Mouse (Mus musculus) neural tube, embryonic 13.5 days (tissue): ENCODE measurements at regions not wholly inside any gene's neighbourhood (a gene's known extent, or its start where the extent isn't known, plus 50 kb on each side); places are given as distances from the start of the nearest gene placed in this dataset.

ENCODE experiments used
- ATAC-seq: fragments of 200-750 bp; cut with Nextera tagmentation; 2 replicates; pipeline ENCODE4 v1.8.0; 2017; ENCODE audit warnings: low read depth, mild to moderate bottlenecking, moderate TSS enrichment, moderate library complexity
- H3K27ac ChIP-seq: fragments of 300-500 bp; sonication (generic); replicated peaks from 2 replicates; pipeline ENCODE4 v1.5.1; 2015; ENCODE audit warnings: moderate library complexity, mild to moderate bottlenecking, inconsistent platforms
- H3K27me3 ChIP-seq: fragments of 300-500 bp; sonication (generic); 2 replicates; pipeline ENCODE4 v1.6.1; 2015; ENCODE audit warnings: mild to moderate bottlenecking, inconsistent platforms
- H3K36me3 ChIP-seq: fragments of 300-500 bp; sonication (generic); 2 replicates; pipeline ENCODE4 v1.6.1; 2015; ENCODE audit warnings: mild to moderate bottlenecking, inconsistent platforms
- H3K4me1 ChIP-seq: fragments of 300-500 bp; sonication (generic); replicated peaks from 2 replicates; pipeline ENCODE4 v1.6.1; 2015; ENCODE audit warnings: inconsistent platforms
- H3K4me2 ChIP-seq: fragments of 300-500 bp; sonication (generic); 2 replicates; pipeline ENCODE4 v1.6.1; 2015; ENCODE audit warnings: inconsistent platforms, mild to moderate bottlenecking, moderate library complexity
- H3K4me3 ChIP-seq: fragments of 300-500 bp; sonication (generic); 2 replicates; pipeline ENCODE4 v1.5.1; 2015; ENCODE audit warnings: mild to moderate bottlenecking, inconsistent platforms
- H3K9ac ChIP-seq: fragments of 300-500 bp; sonication (generic); 2 replicates; pipeline ENCODE4 v1.6.1; 2015; ENCODE audit warnings: moderate library complexity, mild to moderate bottlenecking, inconsistent platforms
- H3K9me3 ChIP-seq: fragments of 300-500 bp; sonication (generic); 2 replicates; pipeline ENCODE4 v1.6.1; 2016; ENCODE audit warnings: inconsistent platforms
- WGBS: fragments of 180-500 bp; shearing (Covaris S2); methylation state at CpG from one replicate; pipeline ENCODE4 v1.1.7; 2015; 5-methylcytosine and 5-hydroxymethylcytosine counted together

GRCm38 (mm10) chr12:28309226-28309625 lies 243.0 kb downstream of the Dcdc2c start:
- peak; percentile 36; the same call in 1 of the 2 replicates for ATAC-seq

GRCm38 (mm10) chr12:28302038-28302581 lies 250.1 kb downstream of the Dcdc2c start:
- H3K4me3 ChIP-seq: no peak overlapping the region
- H3K9me3 ChIP-seq: no peaks in the 10 kb centered on the region
- WGBS: 29% methylated on average over 2 of the region's 2 CpGs
- H3K36me3 ChIP-seq: no peaks in the 10 kb centered on the region
- H3K4me1 ChIP-seq: no peaks in the 10 kb centered on the region; the same call in 1 of the 2 replicates
- H3K9ac ChIP-seq: no peak overlapping the region
- no peaks in the 10 kb centered on the region for H3K27me3 ChIP-seq
- 0 out of 2 replicates have a peak overlapping the region, but pooled peaks have one; percentile 9 for H3K27ac ChIP-seq
- no peak for ATAC-seq
- H3K4me2 ChIP-seq: no peak overlapping the region

More at GRCm38 (mm10) chr12:28309226-28309625, 243.0 kb downstream of the Dcdc2c start:
- H3K27me3 ChIP-seq: no peaks in the 10 kb centered on the region
- H3K4me2 ChIP-seq: no peak overlapping the region
- H3K4me3 ChIP-seq: no peak overlapping the region
- peaks cover 5% of the 10 kb centered on the region; the same call in 1 of the 2 replicates for H3K4me1 ChIP-seq
- no peak overlapping the region; the same call in 1 of the 2 replicates for H3K27ac ChIP-seq
- 48% methylated on average over 5 of the region's 5 CpGs for WGBS
- no peaks in the 10 kb centered on the region for H3K36me3 ChIP-seq
- H3K9me3 ChIP-seq: no peaks in the 10 kb centered on the region
- no peak overlapping the region for H3K9ac ChIP-seq

GRCm38 (mm10) chr12:28288376-28288896 lies 263.8 kb downstream of the Dcdc2c start:
- no peak for ATAC-seq
- Histone ChIP-seq H3K9ac (no peak overlapping the region), H3K27me3 (no peaks in the 10 kb centered on the region), H3K36me3 (no peaks in the 10 kb centered on the region), H3K4me1 (no peaks in the 10 kb centered on the region), H3K27ac (no peak overlapping the region), H3K4me2 (no peak overlapping the region), H3K4me3 (no peak overlapping the region), H3K9me3 (no peaks in the 10 kb centered on the region)
- WGBS: 77% methylated on average over 5 of the region's 5 CpGs

- no peak for ATAC-seq
- Histone ChIP-seq H3K9ac (no peak overlapping the region), H3K36me3 (no peaks in the 10 kb centered on the region), H3K4me2 (no peak overlapping the region), H3K4me3 (no peak overlapping the region), H3K9me3 (no peaks in the 10 kb centered on the region; the same call in 1 of the 2 replicates), H3K27me3 (no peaks in the 10 kb centered on the region), H3K27ac (no peak overlapping the region), H3K4me1 (no peaks in the 10 kb centered on the region)
- WGBS: 50% methylated on average over 3 of the region's 3 CpGs
These were observed 296.7 kb downstream of the Dcdc2c start for GRCm38 (mm10) chr12:28255524-28255923.

GRCm38 (mm10) chr12:28250526-28250925 lies 301.7 kb downstream of the Dcdc2c start:
- Histone ChIP-seq H3K27ac (no peak overlapping the region), H3K27me3 (no peaks in the 10 kb centered on the region), H3K36me3 (no peaks in the 10 kb centered on the region), H3K9ac (no peak overlapping the region), H3K9me3 (no peaks in the 10 kb centered on the region), H3K4me3 (no peak overlapping the region), H3K4me1 (no peaks in the 10 kb centered on the region), H3K4me2 (no peak overlapping the region)
- WGBS: 69% methylated on average over 1 of the region's 1 CpGs
- no peak for ATAC-seq

- Histone ChIP-seq H3K4me1 (no peaks in the 10 kb centered on the region), H3K4me3 (no peak overlapping the region), H3K27ac (no peak overlapping the region), H3K9ac (no peak overlapping the region), H3K27me3 (no peaks in the 10 kb centered on the region), H3K36me3 (no peaks in the 10 kb centered on the region), H3K9me3 (no peaks in the 10 kb centered on the region), H3K4me2 (no peak overlapping the region)
- ATAC-seq: no peak
- 61% methylated on average over 3 of the region's 3 CpGs for whole genome bisulfite sequencing
These were observed 303.4 kb downstream of the Dcdc2c start for GRCm38 (mm10) chr12:28248749-28249148.

- H3K27me3 ChIP-seq: no peaks in the 10 kb centered on the region
- no peak overlapping the region for H3K9ac ChIP-seq
- no peak overlapping the region for H3K27ac ChIP-seq
- no peak overlapping the region for H3K4me2 ChIP-seq
- 92% methylated on average over 3 of the region's 3 CpGs for WGBS
- H3K36me3 ChIP-seq: no peaks in the 10 kb centered on the region
- no peak for ATAC-seq
- no peaks in the 10 kb centered on the region for H3K9me3 ChIP-seq
- H3K4me3 ChIP-seq: no peak overlapping the region
- H3K4me1 ChIP-seq: no peaks in the 10 kb centered on the region
These were observed 303.9 kb downstream of the Dcdc2c start for GRCm38 (mm10) chr12:28248287-28248686.

GRCm38 (mm10) chr12:28238016-28238415 lies 314.2 kb downstream of the Dcdc2c start:
- no peak for ATAC-seq
- Histone ChIP-seq H3K27ac (no peak overlapping the region), H3K4me3 (no peak overlapping the region), H3K27me3 (no peaks in the 10 kb centered on the region), H3K9me3 (no peaks in the 10 kb centered on the region), H3K9ac (no peak overlapping the region), H3K4me1 (no peaks in the 10 kb centered on the region), H3K4me2 (no peak overlapping the region), H3K36me3 (no peaks in the 10 kb centered on the region)
- WGBS: 92% methylated on average over 5 of the region's 5 CpGs

- Histone ChIP-seq H3K4me2 (no peak overlapping the region), H3K9ac (no peak overlapping the region), H3K27me3 (no peaks in the 10 kb centered on the region), H3K9me3 (no peaks in the 10 kb centered on the region), H3K27ac (no peak overlapping the region), H3K4me1 (no peaks in the 10 kb centered on the region), H3K4me3 (no peak overlapping the region), H3K36me3 (no peaks in the 10 kb centered on the region)
- WGBS: 70% methylated on average over 4 of the region's 4 CpGs
- no peak for ATAC-seq
These were observed 315.2 kb downstream of the Dcdc2c start for GRCm38 (mm10) chr12:28237041-28237440.

- no peaks in the 10 kb centered on the region for H3K4me1 ChIP-seq
- H3K9ac ChIP-seq: no peak overlapping the region
- no peak overlapping the region for H3K4me3 ChIP-seq
- H3K27ac ChIP-seq: no peak overlapping the region
- no peaks in the 10 kb centered on the region for H3K9me3 ChIP-seq
- WGBS: 75% methylated on average over 1 of the region's 1 CpGs
- H3K36me3 ChIP-seq: no peaks in the 10 kb centered on the region
- no peak overlapping the region for H3K4me2 ChIP-seq
- no peaks in the 10 kb centered on the region for H3K27me3 ChIP-seq
- no peak for ATAC-seq
These were observed 349.4 kb downstream of the Dcdc2c start for GRCm38 (mm10) chr12:28202847-28203246.

- H3K4me3 ChIP-seq: no peak overlapping the region
- peaks cover 8% of the 10 kb centered on the region; the same call in 1 of the 2 replicates for H3K9me3 ChIP-seq
- H3K4me1 ChIP-seq: no peaks in the 10 kb centered on the region
- ATAC-seq: no peak
- no peak overlapping the region for H3K27ac ChIP-seq
- H3K36me3 ChIP-seq: no peaks in the 10 kb centered on the region
- no peak overlapping the region for H3K4me2 ChIP-seq
- H3K9ac ChIP-seq: no peak overlapping the region
- H3K27me3 ChIP-seq: no peaks in the 10 kb centered on the region
These were observed 365.5 kb downstream of the Dcdc2c start for GRCm38 (mm10) chr12:28186695-28187094.

GRCm38 (mm10) chr12:28181265-28181664 lies 370.9 kb downstream of the Dcdc2c start:
- Histone ChIP-seq H3K4me3 (no peak overlapping the region), H3K4me1 (no peaks in the 10 kb centered on the region), H3K27ac (no peak overlapping the region), H3K9me3 (no peaks in the 10 kb centered on the region), H3K9ac (no peak overlapping the region), H3K4me2 (no peak overlapping the region), H3K27me3 (no peaks in the 10 kb centered on the region), H3K36me3 (no peaks in the 10 kb centered on the region)
- 71% methylated on average over 2 of the region's 2 CpGs for WGBS
- no peak for ATAC-seq

GRCm38 (mm10) chr12:28176016-28176415 lies 376.2 kb downstream of the Dcdc2c start:
- H3K4me3 ChIP-seq: no peak overlapping the region
- WGBS: 70% methylated on average over 3 of the region's 3 CpGs
- ATAC-seq: no peak

More at GRCm38 (mm10) chr12:28176016-28176415, 376.2 kb downstream of the Dcdc2c start:
- no peaks in the 10 kb centered on the region for H3K36me3 ChIP-seq
- no peaks in the 10 kb centered on the region for H3K9me3 ChIP-seq
- no peaks in the 10 kb centered on the region for H3K4me1 ChIP-seq
- H3K9ac ChIP-seq: no peak overlapping the region
- H3K27me3 ChIP-seq: no peaks in the 10 kb centered on the region
- H3K4me2 ChIP-seq: no peak overlapping the region
- no peak overlapping the region for H3K27ac ChIP-seq
